Mouse (Mus musculus) urinary bladder, postnatal 4 days (tissue): Measurements from ENCODE around the gene Spata17.

Experiments used
- DNase-seq, 2 experiments: peaks; one replicate each; pipeline ENCODE4 v3.0.0; 2021 to 2022; ENCODE audit warnings: low spot score in 2 of 2

Gene Spata17

DNA sequence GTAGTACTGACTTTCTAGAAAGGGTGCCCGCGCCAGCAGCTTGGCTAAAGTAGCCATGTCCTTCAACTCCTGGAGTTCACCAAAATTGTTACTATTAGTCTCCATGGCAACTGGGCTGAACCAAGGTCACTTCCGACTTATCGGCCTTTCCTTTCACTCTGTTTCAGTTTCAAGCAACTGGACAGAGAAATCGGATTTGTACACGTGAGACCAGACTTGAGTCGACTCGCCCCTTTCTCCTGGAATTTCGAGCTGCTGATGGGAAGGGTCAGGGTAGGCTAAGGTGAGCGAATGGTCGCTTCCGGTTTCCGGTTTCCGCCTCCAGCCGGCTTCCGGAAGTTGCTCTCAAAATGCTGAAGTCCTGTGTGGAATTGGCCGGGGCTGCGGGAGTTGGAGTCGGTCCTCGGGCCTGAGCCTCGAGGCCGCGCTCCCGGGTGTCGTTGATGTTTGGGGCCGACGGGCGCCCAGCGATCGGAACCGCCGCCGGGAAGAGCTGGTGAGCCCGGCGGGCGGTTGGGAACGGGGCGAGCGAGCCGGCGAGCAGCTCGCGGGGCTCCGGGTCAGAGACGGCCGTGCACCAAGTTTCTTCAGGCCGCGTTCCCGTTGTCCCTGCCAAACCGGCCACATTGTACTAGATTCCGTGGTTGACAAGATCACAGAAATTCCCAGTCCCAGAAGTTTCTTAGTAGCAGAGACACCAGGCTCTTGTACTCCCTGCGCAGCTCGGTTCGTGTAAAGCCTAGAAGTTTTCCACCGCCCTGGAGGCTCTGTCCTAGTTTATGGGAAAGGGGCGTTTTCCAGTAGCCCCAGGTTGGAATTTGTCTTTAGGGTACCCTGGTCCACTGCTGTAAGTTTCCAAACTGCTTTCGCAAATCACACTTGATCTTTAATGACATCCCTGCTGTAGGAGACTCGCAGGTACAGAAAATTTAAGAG is at the start of gene Spata17, which contains the start of gene Gpatch2:
Gene Spata17 (minus strand): TSS at position 285 of the 936 bp plus-strand sequence.
Gene Gpatch2 (plus strand): TSS at position 328 of the 936 bp plus-strand sequence.
- peak; percentile 75 to 82 for DNase-seq

DNA sequence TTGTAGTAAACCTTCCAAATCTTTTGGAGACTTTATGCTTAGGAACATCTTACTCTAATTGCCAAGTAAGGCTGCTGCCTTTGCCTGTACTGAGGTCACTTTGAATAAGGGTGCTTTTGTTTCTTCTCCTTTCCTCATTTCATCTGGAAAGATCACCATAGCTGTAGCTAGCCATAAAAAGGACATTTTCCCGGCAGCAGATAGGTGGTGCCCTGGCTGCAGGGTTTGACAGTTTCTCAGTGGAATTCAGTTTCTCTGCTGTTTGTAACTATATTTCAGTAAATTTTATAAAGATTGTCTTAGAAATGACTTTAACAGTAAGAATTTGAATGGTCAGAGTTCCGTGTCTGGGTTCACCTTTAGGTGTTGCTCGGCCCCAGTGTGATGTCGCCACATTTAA is 43.5 kb upstream of the Spata17 start:
- no peak for DNase-seq

DNA sequence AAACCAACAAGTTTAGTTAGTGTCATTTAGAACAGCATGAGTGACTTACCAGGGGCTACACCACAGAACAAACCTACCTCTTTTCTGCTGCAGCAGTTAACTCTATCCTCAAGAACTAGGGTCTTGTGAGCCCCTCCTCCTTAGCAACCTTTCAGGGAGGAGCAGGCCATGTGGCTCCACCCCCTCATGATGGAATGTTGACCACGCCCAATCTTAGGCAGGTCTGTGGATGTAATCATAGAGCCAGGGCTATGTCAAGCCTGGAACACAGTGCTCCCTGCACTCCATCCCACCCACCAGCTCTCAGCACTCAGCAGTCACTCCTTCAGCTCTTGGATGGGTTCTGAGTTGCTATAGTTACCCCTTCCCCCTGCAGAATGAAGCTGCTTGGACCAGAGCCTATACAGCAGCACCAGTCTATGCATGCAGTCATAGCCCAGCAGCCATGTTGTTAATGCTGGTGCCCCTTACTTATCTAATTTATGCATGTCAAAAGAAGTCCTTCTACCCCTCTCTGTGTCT is 35.5 kb upstream of the Spata17 start:
- no peak for DNase-seq

DNA sequence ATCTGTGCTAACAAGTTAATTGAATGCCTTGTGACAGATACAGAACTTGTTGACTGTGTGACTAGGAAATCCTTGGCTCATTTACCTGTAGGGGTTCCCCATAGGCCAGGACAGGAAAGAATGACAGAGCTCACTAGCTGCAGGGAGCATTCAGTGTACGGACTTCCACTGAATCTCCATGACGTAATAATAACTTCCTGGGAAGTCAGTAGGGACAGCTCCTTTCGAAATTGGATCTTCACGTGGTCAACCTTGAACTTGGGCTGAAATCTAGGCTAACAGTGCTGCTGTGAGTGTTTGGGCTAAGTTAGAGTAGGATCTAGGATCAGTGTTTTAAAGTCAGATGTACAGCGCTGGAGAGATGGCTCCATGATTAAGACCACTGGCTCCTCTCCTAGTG is 29.5 kb upstream of the Spata17 start:
- no peak for DNase-seq

DNA sequence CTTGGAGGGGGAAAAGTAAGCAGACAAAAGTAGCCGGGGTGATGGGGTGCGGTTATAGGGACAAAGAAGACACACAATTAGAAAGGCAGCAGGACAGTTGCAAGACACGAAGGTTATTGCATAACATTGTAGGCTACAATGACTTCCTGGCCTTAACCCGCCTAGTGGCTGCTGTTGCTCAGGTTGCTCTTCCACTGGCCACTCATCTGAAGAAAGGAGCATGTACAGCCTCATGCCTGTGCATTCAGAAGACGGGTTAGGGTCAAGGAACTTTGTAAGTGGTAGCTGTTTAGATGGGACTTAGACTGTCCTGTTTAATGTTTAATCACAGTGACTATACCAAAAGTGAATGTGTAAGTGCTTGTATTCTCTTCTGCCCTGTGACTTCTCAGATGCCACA is 26.1 kb upstream of the Spata17 start:
- DNase-seq: no peak

DNA sequence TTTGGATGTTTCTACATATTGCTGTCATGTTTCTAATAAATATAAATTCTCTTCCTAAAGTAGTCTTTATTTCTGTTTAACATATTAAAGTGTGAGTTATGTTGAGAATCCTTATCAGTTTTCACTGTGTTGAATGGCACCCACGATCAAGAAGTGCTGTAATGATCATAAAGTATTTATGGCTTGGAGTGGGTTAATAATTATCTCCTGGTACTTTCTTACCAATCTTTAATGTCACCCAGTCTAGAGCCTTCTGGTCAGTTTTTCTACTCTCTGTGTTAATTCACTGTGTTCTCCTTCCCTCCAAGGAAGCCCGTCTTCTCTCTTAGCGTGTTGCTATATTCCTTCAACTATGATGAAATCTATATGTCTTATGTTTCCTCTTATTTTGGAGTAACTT is 25.0 kb upstream of the Spata17 start:
- no peak for DNase-seq

DNA sequence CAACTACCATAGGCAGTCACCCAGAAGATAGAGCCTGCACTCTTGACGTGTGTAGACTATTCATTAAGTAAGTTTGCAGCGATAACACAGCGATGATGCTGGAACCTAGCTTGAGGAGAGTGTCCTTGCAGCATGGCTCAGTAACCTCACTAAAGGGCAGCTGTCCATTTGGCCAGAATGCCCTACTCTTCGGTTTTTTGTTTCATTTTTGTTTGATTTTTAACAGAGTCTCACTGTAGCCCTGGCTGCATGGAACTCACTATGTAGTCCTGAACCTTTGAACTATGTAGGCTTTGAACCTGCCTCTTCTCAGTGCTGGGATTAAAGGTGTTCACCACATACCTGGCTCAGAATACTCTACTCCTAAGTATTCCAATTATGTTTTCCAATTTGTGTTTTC is 22.8 kb upstream of the Spata17 start:
- no peak for DNase-seq

DNA sequence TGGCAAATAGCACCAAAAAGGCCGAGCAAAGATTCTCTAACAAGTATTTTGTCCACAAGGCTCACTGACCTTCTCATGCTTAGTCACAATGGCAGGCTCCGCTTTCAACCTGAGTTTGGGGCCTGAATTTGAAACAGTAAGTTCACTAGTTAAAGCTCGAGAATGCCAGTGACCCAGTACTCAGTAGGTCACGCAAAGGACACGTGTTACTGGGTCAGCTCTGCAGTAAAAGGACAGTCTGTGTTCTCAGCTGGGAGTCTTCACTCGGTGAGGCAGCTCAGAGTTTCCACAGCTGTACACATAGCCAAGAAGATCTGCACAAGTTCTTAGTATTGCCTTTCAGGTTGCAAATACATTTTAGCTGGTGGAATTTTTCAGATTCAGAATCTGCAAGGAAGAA is 21.0 kb upstream of the Spata17 start:
- no peak for DNase-seq

DNA sequence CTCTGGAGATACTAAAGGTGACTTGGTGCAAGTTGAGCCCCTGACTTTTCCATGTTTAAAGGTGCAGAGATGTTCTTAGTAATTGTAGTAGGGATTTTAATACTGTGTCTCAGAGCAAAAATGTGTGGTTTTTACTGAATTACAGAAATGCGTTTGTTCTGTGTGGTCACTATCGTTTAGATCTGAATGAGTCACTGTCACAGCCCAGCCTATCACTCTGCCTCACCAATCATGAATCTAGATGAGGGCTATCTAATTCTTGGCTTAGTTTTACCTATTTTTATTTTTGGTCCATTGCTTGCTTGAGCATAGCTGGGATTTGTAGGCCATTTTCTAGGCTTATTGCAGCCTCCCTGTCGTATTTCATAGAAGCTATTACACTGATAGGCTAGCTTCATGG is 19.9 kb upstream of the Spata17 start:
- DNase-seq: no peak

DNA sequence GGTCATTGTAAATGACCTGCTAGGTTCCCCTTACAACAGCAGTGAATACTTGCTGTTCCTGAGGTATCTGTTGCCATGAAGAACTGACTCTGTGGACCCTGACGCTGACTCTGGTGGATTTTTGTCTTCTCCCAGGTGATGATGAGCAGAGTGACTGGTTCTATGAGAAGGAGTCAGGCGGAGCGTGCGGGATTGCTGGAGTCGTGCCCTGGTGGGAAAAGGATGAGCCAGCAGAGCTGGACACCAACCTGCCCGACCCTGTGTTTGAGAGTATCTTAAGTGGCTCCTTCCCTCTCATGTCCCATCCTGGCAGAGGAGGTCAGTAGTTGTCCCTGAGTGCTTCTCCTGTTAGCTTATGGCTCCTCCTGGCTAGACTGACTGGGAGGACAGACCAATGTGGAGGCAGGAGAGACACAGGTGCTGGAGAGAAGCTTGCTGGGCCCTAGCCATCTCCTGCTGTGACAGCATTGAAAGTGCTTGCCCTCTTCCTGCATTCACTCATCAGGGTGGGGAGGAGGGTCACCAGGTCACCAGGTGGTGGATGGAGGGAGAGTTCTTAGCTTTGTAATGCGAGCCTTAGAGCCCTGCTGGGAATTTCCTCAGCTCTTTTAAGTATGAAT is 17.8 kb upstream of the Spata17 start:
- DNase-seq: no peak

DNA sequence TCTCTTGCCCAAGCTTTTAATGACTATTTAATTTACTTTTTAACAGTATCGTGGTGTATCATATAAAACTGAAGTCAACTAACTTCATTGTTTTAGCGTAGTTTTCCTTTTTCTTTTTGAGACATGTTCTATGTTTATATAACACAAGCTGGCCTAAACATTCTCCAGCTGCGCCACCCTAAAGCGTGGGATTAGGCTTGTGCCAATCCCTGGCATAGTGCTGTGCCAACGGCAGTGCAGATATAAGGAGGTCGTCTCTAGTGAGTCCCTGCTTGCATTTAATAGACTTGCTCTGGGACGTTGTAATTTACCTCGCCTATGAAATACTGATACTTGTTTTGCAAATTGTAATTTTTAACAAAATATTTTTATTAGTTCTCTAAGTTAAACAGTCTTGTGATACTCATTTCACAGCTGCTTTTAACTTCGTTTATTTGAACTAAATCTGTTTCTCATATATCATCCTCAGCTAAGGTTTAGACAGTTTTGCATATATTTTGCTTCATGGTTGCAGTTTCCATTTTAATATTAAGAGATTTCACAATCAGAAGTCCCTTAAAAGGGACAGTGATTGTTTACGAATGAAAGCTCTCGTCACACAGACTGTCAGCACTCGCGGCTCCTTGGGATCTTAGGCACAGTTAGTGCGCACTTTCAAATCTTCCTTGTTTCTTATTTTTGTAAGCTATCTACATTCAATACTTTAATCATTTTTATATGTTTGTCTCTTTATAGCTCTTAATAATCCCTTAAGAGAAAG is 17.1 kb upstream of the Spata17 start:
- no peak for DNase-seq

DNA sequence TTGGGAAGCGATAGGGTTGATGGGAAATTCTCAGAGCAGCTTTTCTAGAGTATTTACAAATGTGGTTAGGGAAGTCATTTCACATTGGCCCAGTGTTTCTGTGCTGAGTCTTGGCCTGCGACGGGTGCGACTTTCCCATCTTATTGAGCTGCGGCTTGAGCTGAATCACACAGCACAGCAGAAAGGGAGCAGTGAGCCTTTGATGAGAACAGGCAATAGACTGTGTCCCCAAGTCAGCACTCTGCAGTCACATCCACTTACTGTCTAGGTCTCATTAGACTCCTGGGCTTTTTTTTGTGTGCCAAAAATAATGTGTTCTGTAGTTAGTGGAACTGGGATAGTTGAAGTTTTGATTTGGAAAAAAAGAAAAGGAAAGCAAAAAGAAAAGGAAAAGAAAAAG is 15.0 kb upstream of the Spata17 start:
- no peak for DNase-seq

DNA sequence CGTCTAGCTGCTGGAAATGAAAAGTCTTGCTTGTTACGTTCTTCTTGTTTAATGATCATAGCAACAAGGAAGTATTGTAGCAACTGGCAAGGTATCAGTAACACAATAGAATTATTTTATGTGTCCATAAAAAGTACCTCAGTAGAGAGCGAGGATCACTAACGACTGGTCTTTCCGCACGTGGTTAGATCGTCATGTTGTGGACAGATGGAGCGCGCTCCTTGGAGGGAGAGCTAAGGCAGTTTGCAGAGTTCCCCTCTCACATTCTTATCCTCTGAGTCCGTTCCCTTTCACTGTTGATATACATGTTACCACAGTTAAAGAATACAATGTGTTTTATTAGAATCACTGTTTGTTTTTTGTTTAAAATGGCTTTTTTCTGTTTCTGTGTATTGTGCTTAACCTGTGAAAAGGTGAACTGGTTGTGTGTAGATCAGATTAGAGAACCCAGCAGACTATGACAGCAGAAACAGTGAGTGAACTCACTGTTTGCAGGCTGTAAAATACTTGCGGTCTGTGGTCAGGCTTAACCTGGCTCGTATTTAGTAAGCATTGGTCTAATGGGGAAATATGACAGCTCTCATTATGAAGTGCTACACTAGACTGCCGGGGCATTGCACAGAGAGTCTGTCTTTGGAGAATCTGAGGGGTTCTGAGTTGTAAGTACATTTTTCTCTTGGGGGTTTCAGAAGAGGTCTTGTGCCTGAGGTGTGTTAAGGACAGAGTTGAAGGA is 13.3 kb upstream of the Spata17 start:
- no peak for DNase-seq

DNA sequence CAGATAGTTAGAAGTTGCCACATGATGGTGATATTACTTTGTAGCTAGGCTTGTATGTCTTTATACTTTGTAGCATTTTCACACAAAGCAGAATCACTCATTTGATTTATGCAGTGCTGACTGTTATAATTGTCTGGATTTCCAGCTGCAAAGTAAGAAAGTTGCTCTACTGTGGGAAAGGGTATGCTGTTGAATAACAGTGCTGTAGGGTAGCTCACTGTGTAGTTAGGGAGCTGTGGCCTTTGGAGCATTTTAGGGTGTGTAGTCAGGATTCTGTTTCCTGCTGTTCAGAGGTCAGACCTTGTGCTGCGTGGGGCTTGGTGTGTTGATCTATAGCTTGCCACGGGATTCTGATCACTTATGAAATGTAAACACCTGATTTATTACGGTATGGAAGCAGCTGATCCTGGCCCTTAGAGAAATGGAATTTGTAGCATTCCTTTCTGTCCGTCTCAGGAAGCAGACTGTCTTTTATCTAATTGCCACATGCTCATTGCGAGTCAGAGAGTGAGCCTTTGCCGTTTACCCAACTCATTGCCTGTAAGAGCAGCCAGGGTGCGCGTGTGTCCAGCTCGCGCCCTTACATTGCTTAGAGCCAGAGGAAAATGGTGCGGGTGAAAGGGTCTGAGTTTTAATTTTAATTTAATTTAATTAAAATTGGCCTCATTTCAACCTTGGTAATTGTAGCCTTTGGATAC is 11.2 kb upstream of the Spata17 start:
- no peak for DNase-seq

DNA sequence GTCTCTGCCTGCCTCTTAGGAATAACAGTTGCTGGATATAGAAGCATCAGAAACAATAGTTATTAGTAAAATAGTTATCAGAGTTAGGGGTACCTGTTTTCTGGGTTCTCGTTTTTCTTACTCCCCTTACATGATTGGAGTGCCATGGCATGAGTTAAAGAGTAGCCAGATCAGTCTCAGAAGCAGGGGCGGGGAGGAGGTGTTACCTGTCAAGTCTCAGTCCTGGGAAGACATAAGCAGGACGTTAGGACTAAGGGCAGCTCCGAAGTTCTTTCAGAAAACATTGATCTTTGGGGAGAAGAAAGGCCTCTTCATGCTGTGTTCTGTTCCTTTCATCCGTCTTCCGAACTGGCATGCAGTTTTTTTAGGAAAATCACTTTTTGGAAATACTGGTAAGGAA is 5.5 kb upstream of the Spata17 start:
- no peak for DNase-seq

DNA sequence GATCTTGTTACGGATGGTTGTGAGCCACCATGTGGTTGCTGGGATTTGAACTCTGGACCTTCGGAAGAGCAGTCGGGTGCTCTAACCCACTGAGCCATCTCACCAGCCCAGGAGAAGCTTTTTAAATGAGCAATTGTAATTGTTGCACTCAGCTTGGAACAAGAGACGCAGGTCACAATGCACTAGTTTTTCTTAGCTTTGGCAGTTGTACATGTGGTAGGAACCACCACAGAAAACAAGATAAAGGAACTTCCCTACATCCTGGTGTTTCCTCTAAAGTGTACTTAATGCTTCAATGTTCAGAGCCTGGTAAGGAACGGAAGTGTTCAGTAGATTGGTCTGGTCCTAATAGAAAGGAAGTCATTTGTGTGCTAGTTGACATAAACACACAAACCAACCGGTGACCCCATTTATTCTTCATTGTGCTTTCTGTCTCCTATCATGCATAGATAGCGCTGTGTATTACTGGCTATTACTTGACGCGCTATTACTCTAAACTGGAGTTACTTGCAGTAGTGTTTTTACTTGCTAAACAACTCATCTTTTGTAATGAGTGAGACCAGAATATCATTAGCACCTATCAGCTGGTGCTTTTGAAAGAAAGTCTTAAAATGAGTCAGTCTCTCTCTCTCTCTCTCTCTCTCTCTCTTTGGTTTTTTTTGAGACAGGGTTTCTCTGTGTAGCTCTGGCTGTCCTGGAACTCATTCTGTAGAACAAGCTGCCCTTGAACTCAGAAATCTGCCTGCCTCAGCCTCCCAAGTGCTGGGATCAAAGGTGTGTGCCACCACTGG is 1.6 kb upstream of the Spata17 start:
- DNase-seq: no peak

DNA sequence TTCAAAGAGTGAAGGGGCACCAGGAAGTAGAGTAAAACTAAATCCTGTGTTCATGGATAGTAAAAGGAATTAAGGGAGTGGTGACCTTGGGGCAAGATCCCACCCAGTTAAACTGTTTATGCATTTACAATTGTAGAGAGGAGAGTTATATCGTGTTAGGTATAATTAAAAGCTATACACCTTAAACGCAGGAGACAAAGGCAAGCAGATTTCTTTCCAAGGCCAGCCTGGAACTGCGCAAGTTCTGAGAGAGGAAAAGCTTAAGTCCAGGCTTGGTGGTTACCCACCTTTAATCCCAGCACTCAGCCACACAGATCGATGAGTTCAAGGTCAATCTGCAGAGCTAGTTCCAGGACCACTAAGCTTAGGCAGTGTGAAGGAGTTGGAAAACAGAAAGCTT is 4.5 kb downstream of the Spata17 start:
- DNase-seq: no peak

DNA sequence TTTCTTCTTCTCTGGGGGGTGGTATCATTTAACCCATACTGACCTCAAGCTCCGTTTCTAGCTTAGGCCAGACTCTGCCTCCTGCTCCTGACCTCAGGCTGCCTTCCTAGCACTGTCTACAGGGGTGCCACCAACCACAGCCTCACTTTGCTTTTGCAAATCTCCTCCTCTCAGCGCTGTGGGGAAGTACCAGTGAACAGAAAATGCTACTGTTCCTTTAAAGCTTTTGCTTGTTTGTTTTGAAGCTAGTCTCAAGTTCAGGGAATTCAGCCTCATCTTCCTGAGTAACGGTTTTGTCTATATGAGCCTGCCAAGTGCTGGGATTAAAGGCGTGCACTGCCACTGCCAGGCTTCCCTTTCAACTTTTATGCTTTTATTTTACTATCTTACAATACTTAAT is 5.8 kb downstream of the Spata17 start:
- DNase-seq: no peak

DNA sequence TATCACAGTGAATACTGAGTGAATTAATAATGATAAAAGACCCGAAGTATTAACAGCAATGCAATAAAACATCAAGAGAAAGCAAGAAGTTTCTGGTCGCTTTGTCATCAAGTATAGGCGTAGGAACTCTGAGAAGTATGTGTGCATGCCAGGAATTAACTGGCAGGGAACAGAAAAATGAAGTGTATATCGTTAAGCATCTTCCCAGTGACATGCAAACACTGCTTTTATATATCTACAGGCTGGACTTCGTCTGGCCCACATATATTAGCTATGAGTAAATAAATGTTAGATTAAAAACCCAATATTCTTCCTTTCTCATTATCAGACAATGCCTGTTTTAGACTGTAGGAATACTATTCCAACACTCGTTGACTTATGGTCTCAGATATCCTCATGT is 9.8 kb downstream of the Spata17 start:
- no peak for DNase-seq

DNA sequence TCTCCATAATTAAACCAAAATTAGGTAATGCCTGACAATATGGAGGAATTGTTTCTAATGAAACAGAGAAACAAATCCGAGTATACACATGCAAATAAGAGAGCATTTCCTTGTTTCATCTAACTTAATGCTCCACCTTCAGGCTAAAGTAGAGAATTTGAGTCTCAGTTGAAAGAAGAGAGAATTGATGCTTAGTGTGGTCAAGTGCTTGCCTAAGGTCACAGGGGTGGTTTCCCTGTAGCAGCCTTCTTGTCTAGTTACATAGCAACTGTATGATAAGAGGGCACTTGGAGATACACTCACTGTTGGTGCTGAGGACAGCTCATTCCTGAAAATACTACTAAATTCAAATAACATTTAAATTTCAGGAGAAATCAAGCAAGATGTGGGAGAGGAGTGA is 36.7 kb downstream of the Spata17 start:
- no peak for DNase-seq
